Mouse (Mus musculus): ENCODE data around the gene Cdt1. TPM values are rescaled to one million over a fixed set of nuclear protein-coding genes. Genes with fewer than 3 reads are reported as not detected.
A peak's percentile ranks its signal among the peaks of the same experiment; 100 is the strongest.

Cdt1 gene
- total RNA-seq, 2 experiments from 2014 or later, result 65.8 to 77.8 TPM

- no peak for ATAC-seq (replicated peaks; ENCODE audit: low FRiP score, poor library complexity, severe bottlenecking)
Measured at GRCm38 (mm10) chr8:122548331-122548730, 19.5 kb upstream of the Cdt1 start.

DNA sequence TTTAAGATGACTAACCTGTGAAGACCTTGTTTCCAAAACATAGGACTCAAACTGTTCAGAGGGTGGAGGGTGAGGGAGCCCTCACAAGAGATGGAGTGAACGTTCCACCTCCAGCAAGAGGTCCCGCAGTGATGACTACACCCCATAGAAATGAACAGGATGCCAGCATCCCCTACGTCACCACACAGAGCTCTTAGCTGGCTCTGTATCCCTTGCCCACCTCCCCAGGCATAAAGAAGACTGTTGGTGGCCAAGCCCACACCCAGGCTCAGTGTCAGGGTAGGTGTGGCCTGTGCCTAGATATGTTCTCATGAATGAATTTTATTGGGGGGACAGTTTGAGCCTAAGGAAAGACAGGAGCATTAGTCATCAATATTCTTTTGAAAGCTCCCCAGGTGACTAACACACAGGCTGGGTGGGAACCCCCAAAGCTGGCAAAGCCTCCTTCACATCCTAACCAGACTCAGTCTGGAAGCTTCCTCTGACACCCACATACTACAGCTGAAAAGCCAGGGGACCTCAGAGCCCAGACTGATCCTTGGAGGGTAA lies 18.9 kb upstream of the Cdt1 start:
- 0 out of 2 replicates have a peak, but pooled peaks have one; percentile 15 for ATAC-seq (replicated peaks; ENCODE audit: low FRiP score, poor library complexity, severe bottlenecking)

- ATAC-seq (replicated peaks; ENCODE audit: low FRiP score, poor library complexity, severe bottlenecking), result 0 out of 2 replicates have a peak, but pooled peaks have one; percentile 15
Measured at GRCm38 (mm10) chr8:122550234-122550994, 17.4 kb upstream of the Cdt1 start.

- ATAC-seq (replicated peaks; ENCODE audit: low FRiP score, poor library complexity, severe bottlenecking), result no peak
Measured at GRCm38 (mm10) chr8:122550995-122551264, 16.9 kb upstream of the Cdt1 start.

- peak; percentile 67 for ATAC-seq (replicated peaks; ENCODE audit: low FRiP score, poor library complexity, severe bottlenecking)
Measured at GRCm38 (mm10) chr8:122551265-122552051, 16.4 kb upstream of the Cdt1 start, which contains the start of gene Piezo1. Gene Piezo1, minus strand, starts transcription at chr8:122551329.

DNA sequence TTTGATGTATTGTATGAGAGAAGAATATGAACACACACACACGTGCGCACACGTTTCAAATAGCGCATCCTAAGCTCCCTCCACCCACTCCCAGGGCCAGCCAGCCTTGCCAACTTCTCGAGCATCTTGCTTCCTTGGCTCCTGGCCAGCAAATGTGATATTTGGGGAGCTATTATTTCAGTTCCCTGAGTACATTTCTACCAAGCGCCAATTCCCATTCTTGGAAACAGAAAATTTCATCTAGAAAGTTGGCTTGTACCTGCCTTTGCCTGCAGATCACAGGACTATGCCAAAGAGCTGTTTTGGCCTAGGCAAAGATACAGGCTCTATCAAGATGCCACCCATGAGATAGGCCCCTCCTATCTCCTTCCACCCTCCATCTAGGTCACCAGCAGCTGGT lies 13.0 kb upstream of the Cdt1 start:
- no peak for ATAC-seq (replicated peaks; ENCODE audit: low FRiP score, poor library complexity, severe bottlenecking)

GRCm38 (mm10) chr8:122556030-122557009 lies 11.5 kb upstream of the Cdt1 start:
- ATAC-seq (replicated peaks; ENCODE audit: low FRiP score, poor library complexity, severe bottlenecking), result peak; percentile 60

DNA sequence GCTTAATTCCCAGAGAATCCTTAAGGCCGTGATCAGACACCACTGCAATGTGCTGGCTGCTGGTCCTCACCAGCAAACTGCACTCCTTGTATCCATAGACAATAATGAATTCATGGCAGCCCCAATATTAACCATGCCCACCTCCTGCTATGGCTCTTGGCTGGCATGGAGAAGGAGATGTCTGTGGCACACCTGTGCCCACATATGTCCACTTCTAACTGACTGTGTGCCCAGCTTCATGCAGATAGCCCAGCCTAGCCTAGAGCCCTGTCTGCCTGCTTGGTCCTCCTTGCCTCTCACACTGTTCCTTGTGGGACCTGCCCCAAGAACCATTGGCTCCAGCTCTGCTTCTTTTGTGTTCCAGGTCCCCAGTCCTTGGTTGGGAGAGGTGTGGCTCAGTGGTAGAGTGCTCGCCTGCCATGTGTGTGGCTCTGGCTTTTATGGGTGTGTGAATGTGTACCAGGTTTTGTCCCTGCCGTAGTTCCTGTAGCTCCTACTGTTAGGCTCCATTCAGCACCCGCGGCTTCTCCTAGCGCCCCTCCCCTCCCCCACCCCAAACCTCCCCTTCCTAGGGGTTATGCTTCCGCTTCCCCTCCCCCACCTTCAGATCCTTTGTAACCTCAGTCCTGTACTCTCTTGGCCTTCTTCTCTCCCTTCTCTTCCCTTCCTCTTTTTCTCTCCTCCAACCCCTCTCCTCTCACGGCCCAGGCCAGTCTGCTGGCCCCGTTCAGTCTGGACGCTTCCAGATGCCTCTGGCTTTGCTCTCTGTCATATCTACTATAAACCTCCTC lies 10.4 kb upstream of the Cdt1 start:
- ATAC-seq (replicated peaks; ENCODE audit: low FRiP score, poor library complexity, severe bottlenecking), result no peak

- ATAC-seq (replicated peaks; ENCODE audit: low FRiP score, poor library complexity, severe bottlenecking), result no peak
Measured at GRCm38 (mm10) chr8:122558671-122559349, 9.0 kb upstream of the Cdt1 start.

- no peak for ATAC-seq (replicated peaks; ENCODE audit: low FRiP score, poor library complexity, severe bottlenecking)
Measured at GRCm38 (mm10) chr8:122561199-122561598, 6.6 kb upstream of the Cdt1 start.

DNA sequence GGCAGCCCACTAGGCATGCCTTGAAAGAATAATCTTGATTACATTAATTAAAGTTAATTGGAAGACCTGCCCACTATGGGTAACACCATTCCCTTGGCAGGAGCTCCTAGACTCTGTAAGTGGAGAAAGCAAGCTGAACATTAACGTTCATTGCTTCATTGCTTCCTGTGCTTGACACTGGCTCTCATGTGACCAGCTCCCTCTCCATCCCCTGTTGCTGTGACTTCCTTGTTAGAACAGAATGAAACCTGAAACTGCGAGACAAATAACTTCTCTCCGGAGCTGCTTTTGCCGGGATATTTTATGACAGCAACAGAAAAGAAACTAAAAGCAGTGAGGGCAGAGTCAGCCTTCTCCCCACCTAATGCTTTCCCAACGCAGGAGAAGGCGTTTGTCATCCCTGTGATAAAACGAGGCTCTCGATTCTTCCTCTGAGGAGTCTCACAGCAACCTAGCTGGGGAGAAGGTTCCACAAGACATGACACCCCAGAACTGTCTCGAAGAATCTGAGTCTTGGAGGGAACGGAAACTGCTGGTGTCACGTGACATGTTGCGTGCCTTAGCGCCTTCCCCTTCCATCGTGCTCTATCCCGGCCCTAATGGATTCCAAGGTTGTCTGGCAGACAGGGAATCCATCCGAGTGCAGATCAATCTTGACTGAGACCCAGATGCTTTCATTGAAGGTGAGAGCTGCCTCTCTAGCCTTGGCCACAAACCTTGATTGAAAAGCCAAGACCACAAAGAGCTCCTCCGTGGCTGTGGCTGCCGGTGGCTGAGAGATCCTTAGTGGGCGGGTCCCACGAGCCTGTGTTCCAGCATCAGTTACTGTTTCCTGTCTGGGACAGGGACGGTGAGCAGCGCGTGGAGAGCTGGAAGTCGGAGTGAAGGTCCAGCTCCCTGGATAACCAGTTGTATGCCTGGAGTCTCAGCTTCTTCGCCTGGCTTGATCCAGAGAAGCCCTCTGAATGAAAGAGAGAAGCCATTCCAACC lies 3.2 kb upstream of the Cdt1 start:
- ATAC-seq (replicated peaks; ENCODE audit: low FRiP score, poor library complexity, severe bottlenecking), result no peak

GRCm38 (mm10) chr8:122566766-122567165 lies 1.0 kb upstream of the Cdt1 start:
- peak; percentile 1; the same call in 1 of the 2 replicates for ATAC-seq (replicated peaks; ENCODE audit: low FRiP score, poor library complexity, severe bottlenecking)

DNA sequence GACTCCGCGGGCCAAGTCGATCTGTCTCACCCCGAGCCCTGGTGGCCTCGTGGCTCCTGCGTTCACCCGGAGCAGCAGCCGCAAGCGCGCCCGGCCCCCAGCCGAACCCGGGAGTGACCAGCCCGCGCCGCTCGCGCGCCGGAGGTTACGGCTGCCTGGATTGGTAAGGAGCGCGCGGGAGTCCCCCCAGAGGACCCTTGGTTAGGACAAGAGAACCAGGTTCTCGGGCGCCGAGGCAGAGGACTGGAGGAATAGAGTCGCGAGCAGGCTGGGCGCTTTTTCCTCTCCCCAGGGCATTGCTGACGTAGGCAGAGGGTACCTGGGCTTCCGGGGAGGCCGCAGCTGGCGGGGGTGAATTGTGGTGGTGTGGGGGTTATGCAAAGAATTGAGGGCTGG lies 292 bp downstream of the Cdt1 start:
- ATAC-seq (replicated peaks; ENCODE audit: low FRiP score, poor library complexity, severe bottlenecking), result peak; percentile 22

GRCm38 (mm10) chr8:122568881-122569309 lies 1.1 kb downstream of the Cdt1 start:
- ATAC-seq (replicated peaks; ENCODE audit: low FRiP score, poor library complexity, severe bottlenecking), result peak; percentile 50

DNA sequence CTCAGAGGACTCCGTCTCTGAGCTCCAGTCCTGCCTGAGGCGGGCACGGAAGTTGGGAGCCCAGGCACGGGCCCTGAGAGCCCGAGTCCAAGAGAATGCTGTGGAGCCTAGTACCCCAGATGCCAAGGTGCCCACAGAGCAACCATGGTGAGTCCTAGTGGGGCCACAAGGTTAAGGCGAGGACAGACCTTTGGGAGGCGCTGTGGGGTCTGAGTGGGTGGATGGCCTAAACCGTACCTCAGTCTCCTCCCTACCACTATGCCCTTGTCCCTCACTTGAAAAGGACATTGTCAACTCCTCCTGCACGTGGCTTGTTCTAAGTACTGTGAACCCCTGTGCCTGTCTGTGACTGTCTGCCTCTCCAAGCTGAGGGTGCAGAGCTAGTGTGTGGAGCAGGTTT lies 1.5 kb downstream of the Cdt1 start:
- no peak for ATAC-seq (replicated peaks; ENCODE audit: low FRiP score, poor library complexity, severe bottlenecking)

DNA sequence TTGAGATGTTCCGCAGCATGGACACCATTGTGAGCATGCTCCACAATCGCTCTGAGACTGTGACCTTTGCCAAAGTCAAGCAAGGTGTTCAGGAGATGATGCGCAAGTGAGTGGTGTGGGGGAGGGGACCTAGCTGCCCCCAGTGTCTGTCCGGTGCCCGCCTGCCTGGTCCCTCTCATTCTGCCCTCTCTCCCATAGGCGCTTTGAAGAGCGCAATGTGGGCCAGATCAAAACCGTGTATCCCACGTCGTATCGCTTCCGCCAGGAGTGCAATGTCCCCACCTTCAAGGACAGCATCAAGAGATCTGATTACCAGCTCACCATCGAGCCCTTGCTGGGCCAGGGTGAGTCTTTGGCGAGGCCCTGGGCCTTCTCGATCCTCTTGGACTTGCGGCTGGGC lies 2.2 kb downstream of the Cdt1 start:
- ATAC-seq (replicated peaks; ENCODE audit: low FRiP score, poor library complexity, severe bottlenecking), result no peak

GRCm38 (mm10) chr8:122571153-122571552 lies 3.3 kb downstream of the Cdt1 start:
- ATAC-seq (replicated peaks; ENCODE audit: low FRiP score, poor library complexity, severe bottlenecking), result no peak
